Mouse (Mus musculus): ENCODE data around the gene Unc93b1. TPM values are rescaled to one million over a fixed set of nuclear protein-coding genes. Genes with fewer than 3 reads are reported as not detected.

Gene Unc93b1
- polyA plus RNA-seq, 1 experiment from 2014 or later = 6.0 TPM

DNA sequence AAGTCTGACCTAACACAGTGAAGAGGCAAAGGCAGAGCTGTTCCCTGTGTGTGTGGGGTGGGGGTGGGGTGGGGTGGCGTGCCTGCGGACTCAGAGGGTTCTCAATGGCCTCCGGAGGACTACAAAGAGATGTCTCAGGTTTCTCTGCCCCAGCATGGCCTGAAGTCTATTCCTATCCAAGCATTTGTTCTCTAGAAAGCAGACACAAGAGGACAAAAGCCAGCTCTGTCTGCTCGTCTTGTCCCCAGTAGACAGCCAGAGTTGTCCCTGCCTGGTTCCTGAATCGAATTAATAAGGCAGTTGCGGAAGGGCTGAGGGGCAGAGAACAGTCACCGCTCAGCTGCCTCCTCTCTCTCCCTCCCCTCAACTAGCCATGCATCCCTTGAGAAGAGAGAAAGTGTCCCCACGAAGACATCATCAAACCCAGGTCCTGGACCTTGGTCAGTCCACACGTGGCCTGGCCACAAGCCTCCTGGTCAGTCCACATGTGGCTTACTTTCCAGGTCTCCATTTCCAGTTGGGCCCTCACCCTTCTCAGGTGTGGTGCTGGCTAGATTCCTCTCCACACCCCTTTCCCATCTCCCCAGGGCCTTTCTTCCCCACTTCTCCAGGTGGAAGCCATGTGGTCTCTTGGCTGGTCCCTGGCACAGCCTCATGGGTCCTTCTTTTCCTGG, 48.7 kb downstream of the Unc93b1 start:
- no peak for ATAC-seq (replicated peaks; ENCODE audit: insufficient number of reproducible peaks, low FRiP score, low TSS enrichment, low read depth)
- H3K4me1 ChIP-seq (ENCODE audit: control insufficient read depth, insufficient read depth, low read length) = no peaks in the 10 kb centered on the region; the same call in 1 of the 2 replicates
- H3K9me3 ChIP-seq (replicated peaks; ENCODE audit: control insufficient read depth, low read length) = no peaks in the 10 kb centered on the region
- no peaks in the 10 kb centered on the region for H3K27me3 ChIP-seq (ENCODE audit: control insufficient read depth, insufficient read depth, low read length)
- peak; percentile 16 for DNase-seq (ENCODE audit: low spot score)
- WGBS = 26% methylated on average over 9 of the region's 9 CpGs
- no peak overlapping the region for H3K4me3 ChIP-seq (ENCODE audit: low read depth, low read length)
- H3K4me2 ChIP-seq (ENCODE audit: low read depth, low read length) = no peak overlapping the region
- peak overlapping the region; percentile 10; the same call in 1 of the 2 replicates for H3K27ac ChIP-seq (replicated peaks; ENCODE audit: low read depth, low read length)
- H3K36me3 ChIP-seq (replicated peaks; ENCODE audit: control insufficient read depth, insufficient read depth, low read depth, low read length) = no peaks in the 10 kb centered on the region
- 0 out of 2 replicates have a peak overlapping the region, but pooled peaks have one; percentile 2 for H3K9ac ChIP-seq (replicated peaks; ENCODE audit: low read length)

GRCm38 (mm10) chr19:3985261-3985681, 50.3 kb downstream of the Unc93b1 start:
- no peaks in the 10 kb centered on the region for H3K36me3 ChIP-seq (replicated peaks; ENCODE audit: control insufficient read depth, insufficient read depth, low read depth, low read length)
- no peak overlapping the region for H3K27ac ChIP-seq (replicated peaks; ENCODE audit: low read depth, low read length)
- H3K4me2 ChIP-seq (ENCODE audit: low read depth, low read length) = no peak overlapping the region
- no peaks in the 10 kb centered on the region; the same call in 1 of the 2 replicates for H3K4me1 ChIP-seq (ENCODE audit: control insufficient read depth, insufficient read depth, low read length)
- no peak overlapping the region for H3K9ac ChIP-seq (replicated peaks; ENCODE audit: low read length)
- ATAC-seq (replicated peaks; ENCODE audit: insufficient number of reproducible peaks, low FRiP score, low TSS enrichment, low read depth) = no peak
- H3K27me3 ChIP-seq (ENCODE audit: control insufficient read depth, insufficient read depth, low read length) = no peaks in the 10 kb centered on the region
- H3K9me3 ChIP-seq (replicated peaks; ENCODE audit: control insufficient read depth, low read length) = no peaks in the 10 kb centered on the region
- DNase-seq (ENCODE audit: low spot score) = peak; percentile 9
- WGBS = 34% methylated on average over 8 of the region's 8 CpGs
- no peak overlapping the region for H3K4me3 ChIP-seq (ENCODE audit: low read depth, low read length)

DNA sequence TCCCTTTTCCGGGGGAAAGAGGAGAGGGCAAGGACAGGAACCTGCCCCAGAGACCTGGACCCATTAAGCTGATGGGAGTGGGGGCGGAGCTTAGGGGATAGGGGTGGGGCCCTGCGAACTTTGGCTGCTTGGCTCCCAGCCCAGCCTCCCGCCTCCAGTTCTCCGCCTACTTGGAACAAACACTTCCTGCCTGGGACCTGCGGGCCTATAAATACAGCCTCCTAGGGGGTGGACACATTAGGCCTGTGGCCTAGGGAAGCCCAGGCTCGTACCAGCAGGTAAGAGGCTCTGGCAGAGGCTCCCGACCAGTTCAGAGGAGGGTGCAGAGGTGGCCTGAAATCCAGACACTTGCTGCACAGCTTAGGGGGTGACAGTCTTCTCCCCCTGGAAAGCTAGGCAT, 51.3 kb downstream of the Unc93b1 start, which contains the start of gene Acy3:
Gene Acy3 (plus strand): TSS at position 237 of the 400 bp plus-strand sequence.
- DNase-seq (ENCODE audit: low spot score) (peak; percentile 54), ATAC-seq (replicated peaks; ENCODE audit: insufficient number of reproducible peaks, low FRiP score, low TSS enrichment, low read depth) (no peak)
- H3K9me3 ChIP-seq (replicated peaks; ENCODE audit: control insufficient read depth, low read length) = no peaks in the 10 kb centered on the region
- H3K4me2 ChIP-seq (ENCODE audit: low read depth, low read length) = no peak within 1 kb of the TSS; the same call in 1 of the 2 replicates
- 13% methylated on average over 8 of the region's 8 CpGs for WGBS
- H3K27me3 ChIP-seq (ENCODE audit: control insufficient read depth, insufficient read depth, low read length) = no peaks in the 10 kb centered on the region
- no peak within 1 kb of the TSS for H3K4me3 ChIP-seq (ENCODE audit: low read depth, low read length)
- no peak within 1 kb of the TSS for H3K9ac ChIP-seq (replicated peaks; ENCODE audit: low read length)
- H3K4me1 ChIP-seq (ENCODE audit: control insufficient read depth, insufficient read depth, low read length) = no peaks in the 10 kb centered on the region; the same call in 1 of the 2 replicates
- H3K27ac ChIP-seq (replicated peaks; ENCODE audit: low read depth, low read length) = no peak within 1 kb of the TSS; the same call in 1 of the 2 replicates
- no peaks in the 10 kb centered on the region for H3K36me3 ChIP-seq (replicated peaks; ENCODE audit: control insufficient read depth, insufficient read depth, low read depth, low read length)

GRCm38 (mm10) chr19:3988066-3988465, 53.1 kb downstream of the Unc93b1 start:
- Histone ChIP-seq H3K4me1 (ENCODE audit: control insufficient read depth, insufficient read depth, low read length) (no peaks in the 10 kb centered on the region; the same call in 1 of the 2 replicates), H3K27me3 (ENCODE audit: control insufficient read depth, insufficient read depth, low read length) (no peaks in the 10 kb centered on the region), H3K4me2 (ENCODE audit: low read depth, low read length) (no peak overlapping the region), H3K9me3 (replicated peaks; ENCODE audit: control insufficient read depth, low read length) (no peaks in the 10 kb centered on the region), H3K36me3 (replicated peaks; ENCODE audit: control insufficient read depth, insufficient read depth, low read depth, low read length) (no peaks in the 10 kb centered on the region), H3K27ac (replicated peaks; ENCODE audit: low read depth, low read length) (no peak overlapping the region), H3K4me3 (ENCODE audit: low read depth, low read length) (no peak overlapping the region), H3K9ac (replicated peaks; ENCODE audit: low read length) (no peak overlapping the region)
- DNase-seq (ENCODE audit: low spot score) (no peak), ATAC-seq (replicated peaks; ENCODE audit: insufficient number of reproducible peaks, low FRiP score, low TSS enrichment, low read depth) (no peak)
- 86% methylated on average over 14 of the region's 14 CpGs for WGBS

DNA sequence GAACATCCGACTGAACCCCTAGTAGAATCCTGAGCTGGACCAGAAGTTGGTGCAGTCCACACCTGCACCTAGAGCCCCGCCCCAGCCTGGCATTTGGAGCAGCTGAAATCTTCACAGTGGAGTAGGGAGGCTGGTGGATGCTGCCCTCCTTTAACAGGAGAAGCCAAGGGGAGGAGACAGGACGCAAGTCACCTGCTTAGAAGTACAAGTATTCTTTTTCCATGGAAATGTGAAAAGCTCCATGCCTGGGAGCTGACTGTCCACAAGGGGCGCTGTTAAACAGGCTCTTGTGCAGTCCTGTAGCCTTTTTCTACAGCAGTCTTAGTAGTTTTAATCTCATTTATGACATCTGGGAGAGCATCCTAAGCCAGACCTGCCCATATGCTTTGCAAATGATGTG, 53.8 kb downstream of the Unc93b1 start:
- no peaks in the 10 kb centered on the region; the same call in 1 of the 2 replicates for H3K4me1 ChIP-seq (ENCODE audit: control insufficient read depth, insufficient read depth, low read length)
- no peaks in the 10 kb centered on the region for H3K36me3 ChIP-seq (replicated peaks; ENCODE audit: control insufficient read depth, insufficient read depth, low read depth, low read length)
- DNase-seq (ENCODE audit: low spot score) (peak; percentile 24), ATAC-seq (replicated peaks; ENCODE audit: insufficient number of reproducible peaks, low FRiP score, low TSS enrichment, low read depth) (no peak)
- H3K4me3 ChIP-seq (ENCODE audit: low read depth, low read length) = no peak overlapping the region
- H3K9me3 ChIP-seq (replicated peaks; ENCODE audit: control insufficient read depth, low read length) = no peaks in the 10 kb centered on the region
- no peak overlapping the region for H3K4me2 ChIP-seq (ENCODE audit: low read depth, low read length)
- no peak overlapping the region for H3K9ac ChIP-seq (replicated peaks; ENCODE audit: low read length)
- WGBS = 88% methylated on average over 4 of the region's 4 CpGs
- H3K27me3 ChIP-seq (ENCODE audit: control insufficient read depth, insufficient read depth, low read length) = no peaks in the 10 kb centered on the region
- no peak overlapping the region for H3K27ac ChIP-seq (replicated peaks; ENCODE audit: low read depth, low read length)

GRCm38 (mm10) chr19:3990804-3991203, 55.8 kb downstream of the Unc93b1 start:
- no peaks in the 10 kb centered on the region for H3K27me3 ChIP-seq (ENCODE audit: control insufficient read depth, insufficient read depth, low read length)
- H3K9ac ChIP-seq (replicated peaks; ENCODE audit: low read length) = no peak overlapping the region
- H3K4me2 ChIP-seq (ENCODE audit: low read depth, low read length) = no peak overlapping the region
- H3K27ac ChIP-seq (replicated peaks; ENCODE audit: low read depth, low read length) = no peak overlapping the region
- H3K4me1 ChIP-seq (ENCODE audit: control insufficient read depth, insufficient read depth, low read length) = no peaks in the 10 kb centered on the region; the same call in 1 of the 2 replicates
- no peaks in the 10 kb centered on the region for H3K36me3 ChIP-seq (replicated peaks; ENCODE audit: control insufficient read depth, insufficient read depth, low read depth, low read length)
- WGBS = 66% methylated on average over 6 of the region's 6 CpGs
- H3K9me3 ChIP-seq (replicated peaks; ENCODE audit: control insufficient read depth, low read length) = no peaks in the 10 kb centered on the region
- no peak for DNase-seq (ENCODE audit: low spot score)
- ATAC-seq (replicated peaks; ENCODE audit: insufficient number of reproducible peaks, low FRiP score, low TSS enrichment, low read depth) = no peak
- no peak overlapping the region for H3K4me3 ChIP-seq (ENCODE audit: low read depth, low read length)

- Histone ChIP-seq H3K4me1 (ENCODE audit: control insufficient read depth, insufficient read depth, low read length) (no peaks in the 10 kb centered on the region), H3K36me3 (replicated peaks; ENCODE audit: control insufficient read depth, insufficient read depth, low read depth, low read length) (no peaks in the 10 kb centered on the region), H3K4me3 (ENCODE audit: low read depth, low read length) (no peak overlapping the region), H3K27ac (replicated peaks; ENCODE audit: low read depth, low read length) (no peak overlapping the region), H3K9me3 (replicated peaks; ENCODE audit: control insufficient read depth, low read length) (no peaks in the 10 kb centered on the region), H3K4me2 (ENCODE audit: low read depth, low read length) (no peak overlapping the region), H3K27me3 (ENCODE audit: control insufficient read depth, insufficient read depth, low read length) (no peaks in the 10 kb centered on the region), H3K9ac (replicated peaks; ENCODE audit: low read length) (no peak overlapping the region)
- WGBS = 82% methylated on average over 3 of the region's 3 CpGs
- DNase-seq (ENCODE audit: low spot score) (no peak), ATAC-seq (replicated peaks; ENCODE audit: insufficient number of reproducible peaks, low FRiP score, low TSS enrichment, low read depth) (no peak)
These were observed 56.6 kb downstream of the Unc93b1 start for GRCm38 (mm10) chr19:3991562-3991961.

DNA sequence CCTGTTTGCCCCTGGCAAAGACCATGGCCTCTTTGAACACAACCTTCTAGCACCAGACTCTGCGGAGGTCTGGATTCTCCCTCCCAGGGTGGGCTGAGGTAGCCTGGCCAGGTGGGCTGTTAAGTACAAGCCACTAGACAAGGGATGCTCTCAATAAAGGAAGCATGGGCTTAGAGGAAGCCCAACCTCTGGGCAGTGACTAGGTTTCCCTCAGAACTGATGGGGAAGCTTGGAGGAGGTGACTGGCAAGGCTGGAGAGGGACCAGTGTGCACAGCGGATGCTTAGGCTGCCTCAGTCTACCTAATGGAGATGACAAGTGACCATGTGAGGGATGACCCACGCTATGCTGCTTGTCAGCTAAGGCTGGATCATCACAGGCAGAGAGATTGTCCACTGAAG, 57.0 kb downstream of the Unc93b1 start:
- WGBS = 86% methylated on average over 3 of the region's 3 CpGs
- H3K36me3 ChIP-seq (replicated peaks; ENCODE audit: control insufficient read depth, insufficient read depth, low read depth, low read length) = no peaks in the 10 kb centered on the region
- DNase-seq (ENCODE audit: low spot score) (no peak), ATAC-seq (replicated peaks; ENCODE audit: insufficient number of reproducible peaks, low FRiP score, low TSS enrichment, low read depth) (no peak)
- no peak overlapping the region for H3K4me2 ChIP-seq (ENCODE audit: low read depth, low read length)
- no peak overlapping the region for H3K9ac ChIP-seq (replicated peaks; ENCODE audit: low read length)
- no peak overlapping the region for H3K4me3 ChIP-seq (ENCODE audit: low read depth, low read length)
- no peak overlapping the region for H3K27ac ChIP-seq (replicated peaks; ENCODE audit: low read depth, low read length)
- H3K9me3 ChIP-seq (replicated peaks; ENCODE audit: control insufficient read depth, low read length) = no peaks in the 10 kb centered on the region
- H3K27me3 ChIP-seq (ENCODE audit: control insufficient read depth, insufficient read depth, low read length) = no peaks in the 10 kb centered on the region
- no peaks in the 10 kb centered on the region for H3K4me1 ChIP-seq (ENCODE audit: control insufficient read depth, insufficient read depth, low read length)

Measured in embryonic facial prominence, embryonic 11.5 days (tissue).